Mouse (Mus musculus) heart, postnatal 4 days (tissue): ENCODE results near the gene Dpf1. TPM values are rescaled to one million over a fixed set of nuclear protein-coding genes. Genes with fewer than 3 reads are reported as not detected.

ENCODE experiments used
- DNase-seq: peaks from one replicate; pipeline ENCODE4 v3.0.0; 2021
- total RNA-seq, 2 experiments: library from RNA; stranded (reverse); gene quantifications; 2 replicates each; pipeline ENCODE4 v1.2.3; 2021

Dpf1 gene
- total RNA-seq, 2 experiments from 2014 or later: 1.2 to 1.8 TPM

DNA sequence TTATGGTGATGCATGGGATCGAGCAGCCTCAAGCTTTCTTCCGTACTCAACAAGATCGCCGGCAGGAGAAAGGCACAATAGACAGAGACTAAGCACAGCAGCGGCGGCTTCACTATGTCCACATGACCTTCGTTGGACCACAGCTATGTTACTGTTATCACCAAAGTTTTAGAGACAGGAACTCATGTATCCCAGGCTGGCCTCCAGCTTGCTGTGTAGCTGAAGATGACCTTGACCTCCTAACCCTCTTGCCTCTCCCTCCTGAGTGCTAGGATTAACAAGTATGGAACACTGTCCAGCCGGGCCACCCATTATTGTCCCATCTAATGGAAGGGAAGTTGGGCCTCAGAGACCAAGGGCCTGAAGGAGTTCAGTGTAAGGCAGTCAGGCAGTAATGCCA is 37.1 kb downstream of the Dpf1 start:
- no peak for DNase-seq

DNA sequence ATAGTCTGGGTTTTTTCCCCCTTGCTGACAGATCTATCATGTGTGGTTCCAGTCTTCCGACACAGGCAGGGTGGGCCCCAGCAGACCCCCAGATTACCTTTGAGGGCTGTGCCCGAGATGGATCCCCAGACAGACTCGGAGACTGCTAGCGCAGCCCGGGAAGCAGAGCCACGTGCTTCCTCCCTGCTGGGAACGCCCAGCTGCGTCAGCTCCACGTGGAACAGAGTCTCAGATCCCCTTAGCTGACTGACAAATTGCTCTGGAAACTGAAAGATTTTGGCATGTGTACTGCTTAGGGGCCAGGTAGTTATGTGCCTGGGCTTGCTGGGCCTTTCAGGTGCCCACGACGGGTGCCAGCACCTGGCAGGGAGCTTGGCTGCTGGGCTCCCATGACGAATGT is 38.0 kb downstream of the Dpf1 start:
- no peak for DNase-seq

DNA sequence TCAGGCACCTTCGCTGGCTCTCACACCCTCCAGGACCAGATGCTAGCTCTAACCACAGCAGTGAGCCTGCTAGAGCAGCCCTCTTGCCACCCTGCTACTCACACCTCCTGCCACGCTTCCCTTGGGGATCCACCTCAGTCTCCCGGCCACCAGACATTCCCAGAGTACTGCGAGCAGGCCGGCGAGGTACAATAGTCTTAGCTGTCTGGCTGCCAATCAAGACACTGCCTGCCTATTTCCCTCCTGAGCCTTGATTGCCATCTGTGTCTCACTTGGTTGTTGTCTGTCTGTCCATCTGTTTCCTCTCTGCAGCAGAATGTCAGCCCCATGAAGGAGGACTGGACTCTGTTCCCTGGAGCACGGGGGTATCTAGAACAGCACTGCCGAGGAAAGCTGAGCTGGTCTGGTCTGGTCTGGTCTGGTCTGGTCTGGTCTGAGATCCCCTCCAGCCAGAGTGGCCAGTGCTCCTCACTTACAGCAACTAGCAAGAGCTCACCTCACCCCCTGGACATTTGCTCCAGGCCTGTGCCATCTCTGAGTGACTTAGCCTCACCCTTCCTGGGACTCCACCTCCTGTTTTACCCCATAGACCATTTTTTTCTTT is 38.8 kb downstream of the Dpf1 start:
- no peak for DNase-seq

GRCm38 (mm10) chr7:29343746-29344145 is 40.0 kb downstream of the Dpf1 start:
- no peak for DNase-seq

DNA sequence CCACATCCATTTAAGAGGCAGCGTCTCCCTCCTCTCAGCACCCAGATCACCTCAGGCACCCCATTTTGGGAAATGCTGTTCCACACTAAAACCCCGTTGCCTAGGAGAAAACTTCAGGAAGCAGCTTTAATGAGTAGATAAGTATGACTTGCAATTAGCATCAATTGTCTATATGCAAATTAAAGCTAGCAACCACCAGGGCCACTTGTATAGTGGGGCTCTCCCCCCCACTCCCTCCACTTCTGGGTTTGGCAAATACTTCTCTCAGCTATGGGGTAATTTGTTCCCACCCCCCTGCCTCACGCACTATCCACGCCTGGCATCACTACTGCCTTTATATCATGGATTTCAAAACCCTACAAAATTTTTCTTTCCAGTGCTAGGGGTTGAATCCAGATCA is 41.8 kb downstream of the Dpf1 start:
- DNase-seq: no peak

DNA sequence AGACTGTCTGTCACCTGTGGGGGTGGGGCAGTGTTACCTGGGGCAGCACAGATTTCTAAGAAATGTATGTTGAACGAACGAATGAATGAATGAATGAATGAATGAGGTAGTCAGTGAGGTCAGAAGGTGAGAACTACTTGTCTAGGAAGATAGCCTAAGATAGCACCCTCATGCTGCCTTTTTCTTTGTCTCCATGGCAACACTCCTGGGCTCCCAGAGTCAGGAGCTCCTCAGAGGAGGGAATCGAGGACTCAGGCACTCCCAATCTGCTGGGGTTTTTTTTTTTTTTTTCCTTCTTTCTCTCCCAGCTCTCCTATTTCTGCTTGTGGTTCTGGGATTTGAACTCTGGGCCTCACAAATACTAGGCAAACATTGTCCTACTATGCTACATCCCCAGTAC is 42.5 kb downstream of the Dpf1 start:
- DNase-seq: no peak

GRCm38 (mm10) chr7:29350489-29350888 is 46.7 kb downstream of the Dpf1 start:
- DNase-seq: no peak

DNA sequence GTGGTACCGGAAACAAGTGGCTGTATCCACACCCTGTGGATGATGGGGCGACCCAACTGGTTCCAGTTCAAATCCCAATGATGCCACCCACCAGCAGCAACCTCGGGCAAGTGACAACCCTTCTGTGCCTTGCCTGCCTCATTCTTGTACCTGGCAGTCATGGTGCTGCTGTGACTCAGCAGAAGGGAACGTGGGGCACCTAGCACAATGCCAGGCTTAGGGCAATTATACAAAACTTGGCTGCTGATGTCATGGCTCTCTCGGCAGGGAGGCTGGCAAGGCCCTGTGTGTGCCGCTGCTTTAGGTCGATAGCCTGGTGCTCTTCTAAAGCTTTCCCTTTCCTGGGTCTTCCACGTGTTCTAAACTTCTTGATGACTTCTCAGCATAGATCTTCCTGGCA is 48.5 kb downstream of the Dpf1 start:
- no peak for DNase-seq

GRCm38 (mm10) chr7:29354161-29354560 is 50.4 kb downstream of the Dpf1 start:
- DNase-seq: peak; percentile 75

GRCm38 (mm10) chr7:29355406-29355805 is 51.7 kb downstream of the Dpf1 start:
- no peak for DNase-seq

- DNase-seq: no peak
Observed at GRCm38 (mm10) chr7:29361497-29361896, 57.7 kb downstream of the Dpf1 start.

GRCm38 (mm10) chr7:29364052-29364451 is 60.3 kb downstream of the Dpf1 start:
- DNase-seq: peak; percentile 52

DNA sequence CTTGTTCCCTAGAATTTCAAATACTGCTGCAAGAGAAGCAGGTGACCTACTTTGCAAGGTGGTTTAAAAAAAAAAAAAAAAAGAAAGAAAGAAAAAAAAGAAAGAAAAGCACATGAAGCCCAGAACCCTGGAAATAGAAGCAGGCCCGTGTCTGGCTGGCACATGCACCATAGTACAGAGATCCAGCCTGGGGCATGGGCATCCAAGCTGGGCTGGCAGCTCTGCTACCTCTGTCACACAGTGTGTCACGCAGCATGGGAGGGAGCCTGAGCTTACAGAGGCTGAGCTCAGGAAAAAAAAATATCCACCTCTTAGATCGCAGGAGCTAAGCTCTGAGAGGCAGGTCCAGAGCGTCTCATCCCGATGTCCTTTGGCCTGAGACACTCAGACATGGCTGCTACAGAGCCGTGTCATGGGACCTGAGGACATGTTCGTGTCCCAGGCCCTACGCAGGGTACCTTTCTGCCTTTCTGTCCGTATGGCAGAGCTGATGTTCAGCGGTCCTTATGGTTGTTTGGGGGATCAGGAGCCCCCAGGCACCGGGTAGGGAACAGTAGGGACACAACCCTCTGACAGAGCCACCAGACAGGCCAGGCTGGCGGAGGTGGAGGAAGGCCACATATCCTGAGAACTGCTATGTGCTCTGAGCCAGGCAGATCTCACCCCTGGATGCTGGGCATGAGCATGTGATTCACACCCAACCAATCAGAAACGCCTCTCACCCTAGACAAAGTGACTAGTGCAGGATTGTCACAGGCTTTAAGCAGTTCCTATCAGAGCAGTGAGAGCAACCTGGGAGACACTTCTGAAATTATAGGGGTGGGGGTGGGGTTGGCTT is 63.6 kb downstream of the Dpf1 start:
- DNase-seq: no peak

Other genes with a start within 250 kb of the Dpf1 start
- under 1 TPM; 0.10 to 0.88 TPM for gene Ryr1, start 178.8 kb upstream of the Dpf1 start, total RNA-seq
- gene Rasgrp4, start 169.1 kb upstream of the Dpf1 start, total RNA-seq: under 1 TPM; 0.79 to 0.86 TPM
- gene Fam98c, start 147.7 kb upstream of the Dpf1 start, total RNA-seq: 10 to 100 TPM; 13.6 to 14.6 TPM
- gene Ggn, start 133.7 kb upstream of the Dpf1 start, total RNA-seq: under 1 TPM; 0.24 to 0.54 TPM
- gene Spred3, start 133.5 kb upstream of the Dpf1 start, total RNA-seq: 1 to 10 TPM; 2.2 to 2.5 TPM
- gene Psmd8, start 123.2 kb upstream of the Dpf1 start, total RNA-seq: 100 to 1,000 TPM; 184 to 188 TPM
- gene Catsperg1, start 89.9 kb upstream of the Dpf1 start, total RNA-seq: under 1 TPM; 0.56 to 0.60 TPM
- 1 to 10 TPM; 5.3 to 5.7 TPM for gene Kcnk6, start 71.4 kb upstream of the Dpf1 start, total RNA-seq
- 10 to 100 TPM; 81.5 to 82.5 TPM for gene Yif1b, start 65.6 kb upstream of the Dpf1 start, total RNA-seq
- 1 to 10 TPM; 4.4 to 8.1 TPM for gene 2200002D01Rik, start 55.5 kb upstream of the Dpf1 start, total RNA-seq
- gene Spint2, start 22.0 kb upstream of the Dpf1 start, total RNA-seq: 10 to 100 TPM; 71.2 to 73.7 TPM
- 10 to 100 TPM; 22.8 to 24.7 TPM for gene Ppp1r14a, start 14.6 kb upstream of the Dpf1 start, total RNA-seq
- 10 to 100 TPM; 13.8 to 17.7 TPM for gene Sipa1l3, start 214.7 kb downstream of the Dpf1 start, total RNA-seq